Mouse (Mus musculus): ENCODE measurements at regions not wholly inside any gene's neighbourhood (a gene's known extent, or its start where the extent isn't known, plus 50 kb on each side); places are given as distances from the start of the nearest gene placed in this dataset.

GRCm38 (mm10) chr15:67301024-67301423, 800.3 kb upstream of the Lrrc6 start:
- Histone ChIP-seq H3K27ac (ENCODE audit: insufficient read depth, low read length) (no peak overlapping the region), H3K4me1 (ENCODE audit: control insufficient read depth, insufficient read depth, low read length) (no peaks in the 10 kb centered on the region), H3K27me3 (ENCODE audit: control insufficient read depth, insufficient read depth, low read length, poor library complexity, severe bottlenecking) (no peaks in the 10 kb centered on the region), H3K9me3 (replicated peaks; ENCODE audit: control insufficient read depth, insufficient read depth, low read length, poor library complexity, severe bottlenecking) (no peaks in the 10 kb centered on the region), H3K9ac (ENCODE audit: low read depth, poor library complexity, severe bottlenecking) (no peak overlapping the region), H3K4me3 (ENCODE audit: low read depth, low read length) (no peak overlapping the region), H3K36me3 (ENCODE audit: control insufficient read depth, insufficient read depth, low read length, poor library complexity, severe bottlenecking) (no peaks in the 10 kb centered on the region)
- TF ChIP-seq CTCF (IDR thresholded peaks at IDR 0.05; ENCODE audit: low read depth, low read length), result no peak
- no peak for TF ChIP-seq POLR2A (IDR thresholded peaks at IDR 0.05; ENCODE audit: insufficient read depth, low read length)

DNA sequence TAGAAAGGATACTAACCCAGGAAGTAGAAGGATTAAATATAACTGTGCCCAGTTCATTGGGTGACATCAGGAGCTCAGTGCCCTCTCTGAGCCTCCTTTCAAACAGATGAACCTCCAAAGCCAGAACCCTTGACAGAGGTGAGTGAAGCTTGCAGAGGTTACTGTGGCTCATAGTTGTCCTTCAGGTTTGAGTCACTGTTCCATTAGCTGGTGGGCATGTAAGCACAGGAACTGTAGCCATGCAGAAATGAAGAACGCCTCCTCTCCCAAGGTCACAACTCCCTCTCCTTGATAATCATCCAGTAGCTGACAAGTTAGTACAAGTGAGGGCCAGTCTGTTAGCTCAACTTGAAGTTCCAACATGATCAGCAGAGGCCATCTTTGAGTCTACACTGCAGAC, 794.1 kb upstream of the Lrrc6 start:
- H3K9me3 ChIP-seq (replicated peaks; ENCODE audit: control insufficient read depth, insufficient read depth, low read length, poor library complexity, severe bottlenecking), result no peaks in the 10 kb centered on the region
- H3K4me3 ChIP-seq (ENCODE audit: low read depth, low read length), result no peak overlapping the region
- no peaks in the 10 kb centered on the region for H3K4me1 ChIP-seq (ENCODE audit: control insufficient read depth, insufficient read depth, low read length)
- no peaks in the 10 kb centered on the region for H3K27me3 ChIP-seq (ENCODE audit: control insufficient read depth, insufficient read depth, low read length, poor library complexity, severe bottlenecking)
- H3K27ac ChIP-seq (ENCODE audit: insufficient read depth, low read length), result no peak overlapping the region
- TF ChIP-seq CTCF (IDR thresholded peaks at IDR 0.05; ENCODE audit: low read depth, low read length), result no peak
- TF ChIP-seq EP300 (IDR thresholded peaks at IDR 0.05; ENCODE audit: insufficient read depth, low read depth, low read length), result no peak
- TF ChIP-seq POLR2A (IDR thresholded peaks at IDR 0.05; ENCODE audit: insufficient read depth, low read length), result no peak
- no peak overlapping the region for H3K9ac ChIP-seq (ENCODE audit: low read depth, poor library complexity, severe bottlenecking)
- no peaks in the 10 kb centered on the region for H3K36me3 ChIP-seq (ENCODE audit: control insufficient read depth, insufficient read depth, low read length, poor library complexity, severe bottlenecking)

GRCm38 (mm10) chr15:67289749-67290148, 789.0 kb upstream of the Lrrc6 start:
- H3K27ac ChIP-seq (ENCODE audit: insufficient read depth, low read length), result no peak overlapping the region
- H3K4me3 ChIP-seq (ENCODE audit: low read depth, low read length), result no peak overlapping the region

GRCm38 (mm10) chr15:67284941-67285340, 784.2 kb upstream of the Lrrc6 start:
- no peak overlapping the region for H3K9ac ChIP-seq (ENCODE audit: low read depth, poor library complexity, severe bottlenecking)
- no peaks in the 10 kb centered on the region for H3K9me3 ChIP-seq (replicated peaks; ENCODE audit: control insufficient read depth, insufficient read depth, low read length, poor library complexity, severe bottlenecking)
- no peaks in the 10 kb centered on the region for H3K27me3 ChIP-seq (ENCODE audit: control insufficient read depth, insufficient read depth, low read length, poor library complexity, severe bottlenecking)
- no peaks in the 10 kb centered on the region for H3K4me1 ChIP-seq (ENCODE audit: control insufficient read depth, insufficient read depth, low read length)
- no peak overlapping the region for H3K27ac ChIP-seq (ENCODE audit: insufficient read depth, low read length)
- no peaks in the 10 kb centered on the region for H3K36me3 ChIP-seq (ENCODE audit: control insufficient read depth, insufficient read depth, low read length, poor library complexity, severe bottlenecking)
- no peak for TF ChIP-seq POLR2A (IDR thresholded peaks at IDR 0.05; ENCODE audit: insufficient read depth, low read length)
- no peak for TF ChIP-seq EP300 (IDR thresholded peaks at IDR 0.05; ENCODE audit: insufficient read depth, low read depth, low read length)
- no peak for TF ChIP-seq CTCF (IDR thresholded peaks at IDR 0.05; ENCODE audit: low read depth, low read length)
- H3K4me3 ChIP-seq (ENCODE audit: low read depth, low read length), result no peak overlapping the region

More at GRCm38 (mm10) chr15:67289749-67290148, 789.0 kb upstream of the Lrrc6 start:
- Histone ChIP-seq H3K4me1 (ENCODE audit: control insufficient read depth, insufficient read depth, low read length) (no peaks in the 10 kb centered on the region), H3K9me3 (replicated peaks; ENCODE audit: control insufficient read depth, insufficient read depth, low read length, poor library complexity, severe bottlenecking) (no peaks in the 10 kb centered on the region), H3K9ac (ENCODE audit: low read depth, poor library complexity, severe bottlenecking) (no peak overlapping the region), H3K36me3 (ENCODE audit: control insufficient read depth, insufficient read depth, low read length, poor library complexity, severe bottlenecking) (no peaks in the 10 kb centered on the region), H3K27me3 (ENCODE audit: control insufficient read depth, insufficient read depth, low read length, poor library complexity, severe bottlenecking) (no peaks in the 10 kb centered on the region)
- no peak for TF ChIP-seq EP300 (IDR thresholded peaks at IDR 0.05; ENCODE audit: insufficient read depth, low read depth, low read length)
- TF ChIP-seq POLR2A (IDR thresholded peaks at IDR 0.05; ENCODE audit: insufficient read depth, low read length), result no peak
- TF ChIP-seq CTCF (IDR thresholded peaks at IDR 0.05; ENCODE audit: low read depth, low read length), result no peak

DNA sequence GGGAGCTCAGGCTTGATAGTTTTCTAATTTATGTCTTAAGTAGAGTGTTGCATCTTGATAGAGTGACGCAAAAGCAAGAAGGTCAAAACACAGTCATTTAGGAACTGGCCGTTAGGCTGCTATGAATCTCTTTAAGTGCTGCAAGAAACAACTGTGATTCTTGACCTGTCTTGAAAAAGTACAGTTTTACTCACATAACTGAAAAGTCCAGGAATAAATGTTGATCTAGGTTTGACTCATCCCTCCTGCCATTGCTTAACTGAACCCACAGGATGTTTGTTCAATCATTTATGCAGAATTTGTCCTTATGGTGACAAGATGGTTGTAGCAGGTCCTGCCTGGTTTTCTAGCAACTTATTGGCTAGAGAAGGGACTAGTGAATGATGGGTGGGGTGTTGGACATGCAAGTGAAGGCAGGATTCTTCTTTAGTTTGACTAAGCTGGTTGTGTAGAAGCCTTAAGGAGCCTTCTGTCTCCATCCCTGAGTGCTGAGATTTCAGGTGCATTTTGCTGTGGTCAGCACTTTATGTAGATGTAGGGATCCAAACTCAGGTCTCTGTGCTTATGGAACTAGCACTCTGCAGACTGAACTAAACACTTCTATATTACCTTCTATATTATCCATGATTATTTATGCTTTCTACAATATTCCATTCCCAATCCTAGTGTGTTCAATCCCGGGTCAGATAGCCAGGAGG, 782.7 kb upstream of the Lrrc6 start:
- Histone ChIP-seq H3K27me3 (ENCODE audit: control insufficient read depth, insufficient read depth, low read length, poor library complexity, severe bottlenecking) (no peaks in the 10 kb centered on the region), H3K9me3 (replicated peaks; ENCODE audit: control insufficient read depth, insufficient read depth, low read length, poor library complexity, severe bottlenecking) (no peaks in the 10 kb centered on the region), H3K27ac (ENCODE audit: insufficient read depth, low read length) (no peak overlapping the region), H3K4me1 (ENCODE audit: control insufficient read depth, insufficient read depth, low read length) (no peaks in the 10 kb centered on the region), H3K9ac (ENCODE audit: low read depth, poor library complexity, severe bottlenecking) (no peak overlapping the region), H3K4me3 (ENCODE audit: low read depth, low read length) (no peak overlapping the region), H3K36me3 (ENCODE audit: control insufficient read depth, insufficient read depth, low read length, poor library complexity, severe bottlenecking) (no peaks in the 10 kb centered on the region)
- TF ChIP-seq POLR2A (IDR thresholded peaks at IDR 0.05; ENCODE audit: insufficient read depth, low read length), result no peak
- no peak for TF ChIP-seq EP300 (IDR thresholded peaks at IDR 0.05; ENCODE audit: insufficient read depth, low read depth, low read length)
- no peak for TF ChIP-seq CTCF (IDR thresholded peaks at IDR 0.05; ENCODE audit: low read depth, low read length)

DNA sequence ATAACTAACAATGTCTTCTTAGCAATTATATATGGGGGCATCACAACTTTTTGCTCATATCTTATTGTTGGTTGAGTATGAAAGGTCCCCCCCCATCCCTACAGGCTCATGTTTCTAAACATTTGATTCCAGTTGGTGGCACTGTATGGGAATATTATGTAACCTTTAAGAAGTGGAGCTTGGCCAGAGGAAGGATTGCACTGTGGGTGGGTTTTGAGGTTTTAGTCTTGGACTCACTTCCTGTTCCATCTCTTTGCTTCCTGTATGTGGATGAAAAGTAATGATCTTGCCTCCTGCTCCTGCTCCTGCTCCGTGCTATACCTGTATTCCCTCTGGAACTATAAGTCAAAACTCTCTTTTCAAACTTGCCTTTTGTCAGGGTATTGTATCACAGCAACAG, 778.2 kb upstream of the Lrrc6 start:
- TF ChIP-seq EP300 (IDR thresholded peaks at IDR 0.05; ENCODE audit: insufficient read depth, low read depth, low read length) (no peak), POLR2A (IDR thresholded peaks at IDR 0.05; ENCODE audit: insufficient read depth, low read length) (no peak), CTCF (IDR thresholded peaks at IDR 0.05; ENCODE audit: low read depth, low read length) (no peak)
- H3K27me3 ChIP-seq (ENCODE audit: control insufficient read depth, insufficient read depth, low read length, poor library complexity, severe bottlenecking), result no peaks in the 10 kb centered on the region

More for the DNA sequence above, 778.2 kb upstream of the Lrrc6 start:
- no peaks in the 10 kb centered on the region for H3K4me1 ChIP-seq (ENCODE audit: control insufficient read depth, insufficient read depth, low read length)
- H3K4me3 ChIP-seq (ENCODE audit: low read depth, low read length), result no peak overlapping the region
- H3K9ac ChIP-seq (ENCODE audit: low read depth, poor library complexity, severe bottlenecking), result no peak overlapping the region
- H3K36me3 ChIP-seq (ENCODE audit: control insufficient read depth, insufficient read depth, low read length, poor library complexity, severe bottlenecking), result no peaks in the 10 kb centered on the region
- H3K27ac ChIP-seq (ENCODE audit: insufficient read depth, low read length), result no peak overlapping the region
- no peaks in the 10 kb centered on the region for H3K9me3 ChIP-seq (replicated peaks; ENCODE audit: control insufficient read depth, insufficient read depth, low read length, poor library complexity, severe bottlenecking)

All from ES-Bruce4 (cell line).